In genomic region chr16:43230253-43230652, GRCm38 (mm10) we compare ENCODE assay signal across 16 mouse cellular contexts.
"Had no signal": no experiment of that assay in that cellular context is flagged by ENCODE, and none has a peak within 500 bp of the region (broad histone marks: within the 10 kb centered on the region; RNA-seq: fewer than 3 reads in every experiment).

No protein-coding gene starts in this region.

- H3K4me3 ChIP-seq: limb, embryonic 13.5 days; liver, embryonic 12.5 days; midbrain, embryonic 10.5 days; myocyte; neural tube, embryonic 15.5 days had no signal

- H3K4me2 ChIP-seq: limb, embryonic 13.5 days; liver, embryonic 12.5 days; lung, embryonic 14.5 days; neural tube, embryonic 15.5 days had no signal

- ATAC-seq: intestine, embryonic 16.5 days; liver, embryonic 12.5 days had no signal

- H3K36me3 ChIP-seq: limb, embryonic 13.5 days; liver, embryonic 12.5 days; midbrain, embryonic 10.5 days; neural tube, embryonic 15.5 days had no signal

- H3K9ac ChIP-seq: limb, embryonic 13.5 days; liver, embryonic 12.5 days; lung, embryonic 14.5 days; neural tube, embryonic 15.5 days had no signal

- H3K27me3 ChIP-seq: limb, embryonic 13.5 days; liver, embryonic 12.5 days; neural tube, embryonic 15.5 days had no signal

- H3K9me3 ChIP-seq: limb, embryonic 13.5 days; liver, embryonic 12.5 days; midbrain, embryonic 10.5 days; neural tube, embryonic 15.5 days had no signal

- H3K4me1 ChIP-seq: liver, embryonic 12.5 days had no signal

- DNase-seq: kidney, adult 8-10 months; left cerebral cortex, postnatal 4 days; lung, embryonic 14.5 days; lung, postnatal 10 days; lung, postnatal 4 days; midbrain, embryonic 14.5 days; right cerebral cortex, adult 18-20 months; right cerebral cortex, postnatal 25 days; thymus, adult 18-20 months; thymus, postnatal 14 days had no signal

- H3K27ac ChIP-seq: limb, embryonic 13.5 days; liver, embryonic 12.5 days; midbrain, embryonic 10.5 days; neural tube, embryonic 15.5 days had no signal
